Mouse (Mus musculus): ENCODE measurements around the gene Ptprr. TPM values are rescaled to one million over a fixed set of nuclear protein-coding genes. Genes with fewer than 3 reads are reported as not detected.
A peak's percentile ranks its signal among the peaks of the same experiment; 100 is the strongest.

Ptprr gene
- polyA plus RNA-seq, 1 experiment = 0.04 TPM

DNA sequence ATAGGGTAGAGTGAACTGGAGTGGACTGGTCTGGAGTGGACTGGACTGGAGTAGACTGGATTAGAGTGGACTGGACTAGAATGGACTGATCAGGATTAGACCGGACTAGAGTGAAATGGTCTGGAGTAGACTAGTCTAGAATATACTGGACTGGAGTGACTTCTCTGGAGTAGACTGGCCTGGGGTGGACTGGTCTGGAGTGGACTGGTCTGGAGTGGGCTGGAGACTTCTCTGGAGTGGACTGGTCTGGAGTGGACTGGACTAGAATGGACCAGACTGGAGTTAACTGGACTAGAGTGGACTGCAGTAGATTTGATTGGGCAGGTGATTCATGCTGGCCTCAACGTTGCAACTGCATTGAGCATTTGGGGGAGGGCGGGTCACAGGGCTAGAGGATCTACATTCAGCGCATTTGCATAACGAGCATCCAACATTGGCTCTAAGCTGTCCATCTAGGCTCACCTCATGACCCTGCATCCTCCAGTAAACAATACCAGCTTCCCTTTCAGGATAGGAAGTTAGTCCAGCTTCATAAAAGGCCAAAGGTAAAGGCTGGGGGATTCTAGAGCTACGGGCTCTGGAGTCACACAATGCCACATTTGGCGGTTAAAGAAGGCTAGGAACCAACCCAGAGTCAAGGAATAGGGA, 268.8 kb downstream of the Ptprr start:
- Histone ChIP-seq H3K4me3 (ENCODE audit: insufficient read depth, poor library complexity, severe bottlenecking) (no peak overlapping the region), H3K79me2 (ENCODE audit: control insufficient read depth, insufficient read depth) (no peaks in the 10 kb centered on the region), H3K27me3 (ENCODE audit: control insufficient read depth, insufficient read depth, insufficient read length) (no peaks in the 10 kb centered on the region), H3ac (ENCODE audit: control insufficient read depth, insufficient read length, low read depth) (no peak overlapping the region), H3K79me3 (ENCODE audit: low read depth) (no peaks in the 10 kb centered on the region), H3K36me3 (ENCODE audit: control insufficient read depth, insufficient read depth) (no peaks in the 10 kb centered on the region)
- TF ChIP-seq MYOG (IDR thresholded peaks at IDR 0.05; ENCODE audit: control insufficient read depth, extremely low read depth, insufficient read length) (no peak), MAX (IDR thresholded peaks at IDR 0.05) (no peak), USF1 (IDR thresholded peaks at IDR 0.05; ENCODE audit: low read depth) (no peak), FOSL1 (IDR thresholded peaks at IDR 0.05; ENCODE audit: insufficient read depth, low read length, poor library complexity, severe bottlenecking) (no peak), CTCF (IDR thresholded peaks at IDR 0.05; ENCODE audit: control insufficient read depth, insufficient read depth, insufficient read length) (no peak), MYOD1 (IDR thresholded peaks at IDR 0.05; ENCODE audit: control insufficient read depth, insufficient read length, low read depth) (no peak), CEBPB (IDR thresholded peaks at IDR 0.05; ENCODE audit: low read depth) (no peak)

DNA sequence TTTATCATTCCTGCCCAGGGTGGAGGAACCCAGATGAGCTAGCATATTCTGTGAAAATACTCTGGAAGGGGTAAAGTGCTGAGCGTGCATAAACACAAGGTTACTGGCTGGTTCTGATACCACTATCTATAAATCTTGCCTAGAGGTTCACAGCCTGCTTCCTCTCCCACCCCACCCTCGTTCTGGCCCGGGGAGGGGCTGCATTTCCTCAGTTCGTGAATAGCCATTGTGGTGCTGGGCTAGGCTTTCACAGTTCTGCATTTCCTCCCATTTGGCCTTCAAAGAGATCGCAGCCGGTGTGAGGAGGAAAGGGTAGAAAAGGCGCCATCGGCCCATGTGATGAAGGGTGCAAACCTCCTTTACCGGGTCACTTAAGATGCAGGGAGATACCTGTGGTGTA, 270.1 kb downstream of the Ptprr start:
- no peak overlapping the region for H3ac ChIP-seq (ENCODE audit: control insufficient read depth, insufficient read length, low read depth)
- H3K27me3 ChIP-seq (ENCODE audit: control insufficient read depth, insufficient read depth, insufficient read length) = no peaks in the 10 kb centered on the region
- no peaks in the 10 kb centered on the region for H3K36me3 ChIP-seq (ENCODE audit: control insufficient read depth, insufficient read depth)
- H3K4me3 ChIP-seq (ENCODE audit: insufficient read depth, poor library complexity, severe bottlenecking) = no peak overlapping the region
- H3K79me2 ChIP-seq (ENCODE audit: control insufficient read depth, insufficient read depth) = no peaks in the 10 kb centered on the region
- no peaks in the 10 kb centered on the region for H3K79me3 ChIP-seq (ENCODE audit: low read depth)
- TF ChIP-seq FOSL1 (IDR thresholded peaks at IDR 0.05; ENCODE audit: insufficient read depth, low read length, poor library complexity, severe bottlenecking) = no peak
- no peak for TF ChIP-seq CTCF (IDR thresholded peaks at IDR 0.05; ENCODE audit: control insufficient read depth, insufficient read depth, insufficient read length)
- TF ChIP-seq MYOG (IDR thresholded peaks at IDR 0.05; ENCODE audit: control insufficient read depth, extremely low read depth, insufficient read length) = no peak
- TF ChIP-seq USF1 (IDR thresholded peaks at IDR 0.05; ENCODE audit: low read depth) = no peak
- TF ChIP-seq CEBPB (IDR thresholded peaks at IDR 0.05; ENCODE audit: low read depth) = no peak
- TF ChIP-seq MYOD1 (IDR thresholded peaks at IDR 0.05; ENCODE audit: control insufficient read depth, insufficient read length, low read depth) = no peak
- TF ChIP-seq MAX (IDR thresholded peaks at IDR 0.05) = no peak

DNA sequence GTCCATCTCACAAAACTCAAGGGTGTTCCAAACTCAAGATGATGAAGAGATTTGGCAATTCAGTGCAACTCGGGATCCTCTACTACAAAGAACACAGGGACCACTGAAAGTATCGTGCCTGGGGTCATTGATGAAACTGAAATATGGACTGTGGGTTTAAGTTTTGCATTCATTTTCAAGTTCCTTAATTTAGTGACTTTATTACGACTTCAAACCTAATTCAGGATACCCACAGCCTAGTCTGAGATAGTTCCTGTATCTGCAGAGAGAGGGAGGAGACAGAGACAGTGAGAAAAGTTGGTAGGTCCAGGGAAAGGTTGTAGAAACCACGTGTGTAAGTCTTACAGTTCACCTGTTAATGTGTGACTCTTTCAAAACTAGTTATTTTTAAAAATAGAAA, 272.5 kb downstream of the Ptprr start:
- no peaks in the 10 kb centered on the region for H3K27me3 ChIP-seq (ENCODE audit: control insufficient read depth, insufficient read depth, insufficient read length)
- no peaks in the 10 kb centered on the region for H3K79me3 ChIP-seq (ENCODE audit: low read depth)
- H3ac ChIP-seq (ENCODE audit: control insufficient read depth, insufficient read length, low read depth) = no peak overlapping the region
- H3K36me3 ChIP-seq (ENCODE audit: control insufficient read depth, insufficient read depth) = no peaks in the 10 kb centered on the region
- no peak overlapping the region for H3K4me3 ChIP-seq (ENCODE audit: insufficient read depth, poor library complexity, severe bottlenecking)
- H3K79me2 ChIP-seq (ENCODE audit: control insufficient read depth, insufficient read depth) = no peaks in the 10 kb centered on the region
- TF ChIP-seq CTCF (IDR thresholded peaks at IDR 0.05; ENCODE audit: control insufficient read depth, insufficient read depth, insufficient read length) = no peak
- no peak for TF ChIP-seq MYOD1 (IDR thresholded peaks at IDR 0.05; ENCODE audit: control insufficient read depth, insufficient read length, low read depth)
- no peak for TF ChIP-seq MYOG (IDR thresholded peaks at IDR 0.05; ENCODE audit: control insufficient read depth, extremely low read depth, insufficient read length)
- TF ChIP-seq USF1 (IDR thresholded peaks at IDR 0.05; ENCODE audit: low read depth) = no peak
- no peak for TF ChIP-seq FOSL1 (IDR thresholded peaks at IDR 0.05; ENCODE audit: insufficient read depth, low read length, poor library complexity, severe bottlenecking)
- no peak for TF ChIP-seq MAX (IDR thresholded peaks at IDR 0.05)
- no peak for TF ChIP-seq CEBPB (IDR thresholded peaks at IDR 0.05; ENCODE audit: low read depth)

DNA sequence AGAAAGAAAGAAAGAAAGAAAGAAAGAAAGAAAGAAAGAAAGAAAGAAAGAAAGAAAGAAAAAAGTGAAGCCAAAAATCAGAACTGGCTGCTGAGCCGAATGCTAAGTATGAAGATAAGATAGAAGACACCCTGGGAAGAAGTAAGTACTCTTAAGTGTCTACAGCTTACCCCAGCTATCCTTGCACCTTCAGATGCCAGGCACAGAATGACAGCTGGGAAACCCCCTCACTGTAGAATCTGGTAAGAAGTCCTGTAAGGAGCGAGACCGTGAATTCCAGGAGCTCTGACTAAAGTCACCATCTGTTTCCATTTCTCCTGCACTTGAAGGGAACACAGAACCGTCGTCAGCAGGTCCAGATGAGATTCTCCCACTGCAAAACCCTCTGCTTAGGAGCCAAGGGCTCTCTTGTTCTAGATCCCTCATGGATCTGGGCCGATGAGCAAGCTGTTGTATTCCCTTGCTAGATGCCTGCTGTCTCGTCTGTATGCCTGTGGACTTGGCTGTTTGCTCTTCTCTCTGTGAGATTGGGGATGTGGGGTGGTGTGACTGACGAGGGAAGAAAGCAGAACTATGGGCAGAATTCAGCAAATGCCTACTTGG, 273.2 kb downstream of the Ptprr start:
- H3K79me3 ChIP-seq (ENCODE audit: low read depth) = no peaks in the 10 kb centered on the region
- TF ChIP-seq MYOG (IDR thresholded peaks at IDR 0.05; ENCODE audit: control insufficient read depth, extremely low read depth, insufficient read length) = no peak
- no peak for TF ChIP-seq USF1 (IDR thresholded peaks at IDR 0.05; ENCODE audit: low read depth)
- TF ChIP-seq FOSL1 (IDR thresholded peaks at IDR 0.05; ENCODE audit: insufficient read depth, low read length, poor library complexity, severe bottlenecking) = no peak
- TF ChIP-seq CEBPB (IDR thresholded peaks at IDR 0.05; ENCODE audit: low read depth) = no peak
- no peaks in the 10 kb centered on the region for H3K79me2 ChIP-seq (ENCODE audit: control insufficient read depth, insufficient read depth)
- no peaks in the 10 kb centered on the region for H3K36me3 ChIP-seq (ENCODE audit: control insufficient read depth, insufficient read depth)
- no peak overlapping the region for H3K4me3 ChIP-seq (ENCODE audit: insufficient read depth, poor library complexity, severe bottlenecking)
- no peak overlapping the region for H3ac ChIP-seq (ENCODE audit: control insufficient read depth, insufficient read length, low read depth)
- no peaks in the 10 kb centered on the region for H3K27me3 ChIP-seq (ENCODE audit: control insufficient read depth, insufficient read depth, insufficient read length)

DNA sequence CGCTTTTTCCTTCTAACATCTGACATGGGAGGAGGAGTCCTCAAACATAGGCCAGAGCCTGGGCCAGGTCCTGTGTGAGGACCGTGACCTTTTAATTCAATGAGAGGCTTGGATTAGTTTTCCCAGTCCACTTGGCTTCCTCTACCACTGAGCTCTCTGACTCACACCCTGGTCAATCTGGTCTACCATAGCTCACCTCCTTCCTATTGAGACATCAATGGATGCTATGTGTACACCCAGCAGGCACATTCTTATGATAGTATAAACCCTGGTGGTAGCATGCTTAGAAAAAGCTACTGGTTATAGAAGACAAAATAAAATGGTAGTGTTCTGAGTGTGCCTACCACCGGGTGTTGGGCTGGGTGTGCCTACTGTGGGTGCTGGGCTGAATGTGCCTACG, 278.4 kb downstream of the Ptprr start:
- H3K36me3 ChIP-seq (ENCODE audit: control insufficient read depth, insufficient read depth) = no peaks in the 10 kb centered on the region
- no peaks in the 10 kb centered on the region for H3K79me3 ChIP-seq (ENCODE audit: low read depth)
- H3ac ChIP-seq (ENCODE audit: control insufficient read depth, insufficient read length, low read depth) = no peak overlapping the region
- no peaks in the 10 kb centered on the region for H3K79me2 ChIP-seq (ENCODE audit: control insufficient read depth, insufficient read depth)
- TF ChIP-seq CEBPB (IDR thresholded peaks at IDR 0.05; ENCODE audit: low read depth) (peak; percentile 71), CTCF (IDR thresholded peaks at IDR 0.05; ENCODE audit: control insufficient read depth, insufficient read depth, insufficient read length) (no peak)
- H3K4me3 ChIP-seq (ENCODE audit: insufficient read depth, poor library complexity, severe bottlenecking) = no peak overlapping the region
- H3K27me3 ChIP-seq (ENCODE audit: control insufficient read depth, insufficient read depth, insufficient read length) = no peaks in the 10 kb centered on the region

DNA sequence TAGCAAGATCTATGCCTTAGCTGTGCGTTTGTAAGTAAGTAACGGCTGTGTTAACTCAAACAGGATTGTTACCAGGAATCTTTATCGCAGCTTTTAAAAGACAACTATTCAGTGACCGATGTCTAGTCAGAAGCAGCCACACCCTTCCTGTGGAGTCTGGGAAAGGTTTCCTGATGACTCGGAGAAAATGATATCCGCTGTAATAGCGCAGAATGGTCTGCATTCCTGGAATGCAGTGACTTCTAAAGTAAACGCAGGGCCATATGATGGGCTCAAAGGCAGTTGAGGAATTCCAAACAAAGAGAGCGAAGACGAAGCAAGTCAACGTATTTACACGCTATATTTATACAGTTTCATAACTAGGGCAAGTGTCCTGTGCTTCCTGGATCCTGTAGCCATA, 279.8 kb downstream of the Ptprr start:
- H3K4me3 ChIP-seq (ENCODE audit: insufficient read depth, poor library complexity, severe bottlenecking) = no peak overlapping the region
- H3K79me3 ChIP-seq (ENCODE audit: low read depth) = no peaks in the 10 kb centered on the region
- H3K79me2 ChIP-seq (ENCODE audit: control insufficient read depth, insufficient read depth) = no peaks in the 10 kb centered on the region
- no peaks in the 10 kb centered on the region for H3K36me3 ChIP-seq (ENCODE audit: control insufficient read depth, insufficient read depth)
- TF ChIP-seq USF1 (IDR thresholded peaks at IDR 0.05; ENCODE audit: low read depth) = no peak
- TF ChIP-seq MYOD1 (IDR thresholded peaks at IDR 0.05; ENCODE audit: control insufficient read depth, insufficient read length, low read depth) = no peak
- TF ChIP-seq CTCF (IDR thresholded peaks at IDR 0.05; ENCODE audit: control insufficient read depth, insufficient read depth, insufficient read length) = no peak
- peak; percentile 61 for TF ChIP-seq MAX (IDR thresholded peaks at IDR 0.05)
- TF ChIP-seq FOSL1 (IDR thresholded peaks at IDR 0.05; ENCODE audit: insufficient read depth, low read length, poor library complexity, severe bottlenecking) = peak; percentile 52
- TF ChIP-seq MYOG (IDR thresholded peaks at IDR 0.05; ENCODE audit: control insufficient read depth, extremely low read depth, insufficient read length) = no peak
- H3K27me3 ChIP-seq (ENCODE audit: control insufficient read depth, insufficient read depth, insufficient read length) = no peaks in the 10 kb centered on the region
- H3ac ChIP-seq (ENCODE audit: control insufficient read depth, insufficient read length, low read depth) = no peak overlapping the region
